Mouse (Mus musculus) liver, postnatal 0 days (tissue): ENCODE data around the gene Psmd5. TPM values are rescaled to one million over a fixed set of nuclear protein-coding genes. Genes with fewer than 3 reads are reported as not detected.

Source experiments
- ATAC-seq: fragments of 200-750 bp; cut with Nextera tagmentation; 2 replicates; pipeline ENCODE4 v1.8.0; 2017; ENCODE audit warnings: mild to moderate bottlenecking, moderate library complexity
- DNase-seq: peaks from one replicate; pipeline ENCODE4 v3.0.0-alpha.2; 2016
- H3K27ac ChIP-seq: fragments of 300-500 bp; sonication (generic); 2 replicates; pipeline ENCODE4 v1.5.1; 2014; ENCODE audit warnings: antibody characterized with exemption, moderate library complexity, mild to moderate bottlenecking, low read depth
- H3K27me3 ChIP-seq: fragments of 300-500 bp; sonication (generic); 2 replicates; pipeline ENCODE4 v1.6.1; 2014; ENCODE audit warnings: low read length, control low read depth, mixed read lengths; ENCODE audit not compliant: insufficient read depth
- H3K36me3 ChIP-seq: fragments of 300-500 bp; sonication (generic); replicated peaks from 2 replicates; pipeline ENCODE4 v1.6.1; 2014; ENCODE audit warnings: mild to moderate bottlenecking, control low read depth, low read length, moderate library complexity, mixed read lengths; ENCODE audit not compliant: insufficient read depth
- H3K4me1 ChIP-seq: fragments of 300-500 bp; sonication (generic); 2 replicates; pipeline ENCODE4 v1.6.1; 2014; ENCODE audit warnings: antibody characterized with exemption, mild to moderate bottlenecking, control low read depth; ENCODE audit not compliant: insufficient read depth
- H3K4me2 ChIP-seq: fragments of 300-500 bp; sonication (generic); 2 replicates; pipeline ENCODE4 v1.6.1; 2014; ENCODE audit warnings: low read depth, mild to moderate bottlenecking, low read length, moderate library complexity, mixed read lengths
- H3K4me3 ChIP-seq: fragments of 300-500 bp; sonication (generic); 2 replicates; pipeline ENCODE4 v1.5.1; 2014; ENCODE audit warnings: low read depth, low read length
- H3K9ac ChIP-seq: fragments of 300-500 bp; sonication (generic); replicated peaks from 2 replicates; pipeline ENCODE4 v1.6.1; 2014; ENCODE audit warnings: mild to moderate bottlenecking, moderate library complexity
- H3K9me3 ChIP-seq: fragments of 300-500 bp; sonication (generic); 2 replicates; pipeline ENCODE4 v1.6.1; 2016; ENCODE audit warnings: mild to moderate bottlenecking, control low read depth, low read length, mixed read lengths
- CTCF ChIP-seq: sonication (generic); IDR thresholded peaks from 2 replicates; pipeline ENCODE4 v1.5.1; 2016; ENCODE audit warnings: antibody characterized with exemption, low read depth
- EP300 ChIP-seq: IDR thresholded peaks from 2 replicates; pipeline ENCODE4 v1.6.1; 2016; ENCODE audit warnings: antibody characterized with exemption, low read depth, mild to moderate bottlenecking
- WGBS: fragments of 180-500 bp; shearing (Covaris S2); extraction: QIAGEN DNeasy Blood & Tissue Kit; methylation state at CpG from one replicate; pipeline ENCODE4 v1.1.7; 2014; ENCODE audit not compliant: insufficient replicate concordance; 5-methylcytosine and 5-hydroxymethylcytosine counted together
- polyA plus RNA-seq: library from polyadenylated mRNA; unstranded; fragments of >200 nt; fragmentation: Nextera tagmentation; extraction: Ambion mirVana; gene quantifications from 2 replicates; pipeline ENCODE4 v1.2.1, GENCODE M21; 2015

Psmd5 gene
- polyA plus RNA-seq, 1 experiment from 2014 or later: 37.3 TPM

DNA sequence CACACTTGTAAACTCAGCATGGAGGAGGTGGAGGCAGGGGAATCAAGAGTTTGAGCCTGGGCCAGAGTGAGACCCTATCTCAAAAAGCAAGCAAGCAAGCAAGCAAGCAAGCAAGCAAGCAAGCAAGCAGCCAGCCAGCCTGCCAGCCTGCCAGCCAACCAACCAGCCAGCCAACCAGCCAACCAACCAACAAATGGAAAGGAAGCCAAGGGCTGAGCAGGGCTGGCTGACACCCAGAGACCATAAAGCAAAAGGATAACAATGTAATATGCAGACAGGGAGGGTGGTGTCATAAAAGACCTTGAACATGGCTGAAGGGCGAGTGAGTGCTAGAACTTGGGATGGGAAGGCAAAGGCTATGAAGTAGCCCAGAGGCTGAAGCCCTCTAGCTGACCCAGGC is 25.6 kb upstream of the Psmd5 start:
- no peak overlapping the region for H3K9ac ChIP-seq
- H3K27ac ChIP-seq: no peak overlapping the region
- DNase-seq (no peak), ATAC-seq (no peak)
- H3K9me3 ChIP-seq: no peaks in the 10 kb centered on the region
- TF ChIP-seq CTCF (no peak), EP300 (no peak)
- no peak overlapping the region for H3K4me2 ChIP-seq
- 83% methylated on average over 1 of the region's 1 CpGs for WGBS
- H3K36me3 ChIP-seq: peaks cover 14% of the 10 kb centered on the region
- H3K27me3 ChIP-seq: no peaks in the 10 kb centered on the region
- no peak overlapping the region for H3K4me3 ChIP-seq
- peaks cover 14% of the 10 kb centered on the region for H3K4me1 ChIP-seq

DNA sequence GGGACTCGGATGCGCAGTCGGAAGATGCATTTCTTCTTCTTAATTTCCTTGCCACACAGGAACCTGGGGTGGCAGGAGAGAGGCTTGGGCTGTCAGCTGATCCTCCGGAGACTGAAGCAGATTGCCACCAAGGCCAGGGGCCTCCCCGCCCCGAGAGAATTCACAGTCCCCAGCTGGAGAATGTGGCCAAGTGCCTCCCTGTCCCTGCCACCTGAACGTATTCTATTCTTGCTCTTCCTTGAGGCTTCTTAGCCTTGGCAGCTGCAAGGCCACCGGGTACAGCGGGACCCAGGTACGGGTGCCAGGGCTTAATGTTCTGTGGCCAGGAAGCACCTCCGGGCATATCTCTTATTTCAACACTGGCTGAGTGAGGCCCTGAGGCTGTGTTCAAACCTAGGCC is 24.9 kb upstream of the Psmd5 start:
- no peak for DNase-seq
- no peak overlapping the region for H3K27ac ChIP-seq
- ATAC-seq: no peak
- peaks cover 14% of the 10 kb centered on the region for H3K36me3 ChIP-seq
- H3K4me1 ChIP-seq: peaks cover 13% of the 10 kb centered on the region
- WGBS: 89% methylated on average over 11 of the region's 11 CpGs
- no peak for TF ChIP-seq EP300
- no peak for TF ChIP-seq CTCF
- no peaks in the 10 kb centered on the region for H3K27me3 ChIP-seq
- no peak overlapping the region for H3K4me3 ChIP-seq
- H3K9ac ChIP-seq: no peak overlapping the region
- no peaks in the 10 kb centered on the region for H3K9me3 ChIP-seq
- H3K4me2 ChIP-seq: no peak overlapping the region

DNA sequence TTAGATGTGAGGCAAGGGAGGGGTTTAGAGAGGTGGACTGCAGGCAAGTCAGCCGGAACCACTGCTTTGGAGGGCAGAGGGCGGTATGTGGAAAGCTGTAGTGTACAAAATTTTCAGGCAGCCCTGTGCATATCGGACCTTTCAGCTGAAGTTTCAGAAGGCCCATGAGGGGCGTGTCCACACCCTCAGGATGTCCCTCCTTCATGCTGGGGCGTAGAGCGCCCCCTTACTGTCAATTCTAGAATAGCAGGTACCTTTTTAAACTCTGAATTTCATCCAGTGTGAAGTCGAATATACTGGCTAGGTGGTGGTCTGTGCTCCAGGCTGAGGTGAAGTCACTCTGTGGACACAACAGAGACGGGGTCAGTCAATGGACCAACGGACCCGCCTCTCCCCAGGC is 23.1 kb upstream of the Psmd5 start:
- H3K4me3 ChIP-seq: no peak overlapping the region
- DNase-seq: peak; percentile 59

DNA sequence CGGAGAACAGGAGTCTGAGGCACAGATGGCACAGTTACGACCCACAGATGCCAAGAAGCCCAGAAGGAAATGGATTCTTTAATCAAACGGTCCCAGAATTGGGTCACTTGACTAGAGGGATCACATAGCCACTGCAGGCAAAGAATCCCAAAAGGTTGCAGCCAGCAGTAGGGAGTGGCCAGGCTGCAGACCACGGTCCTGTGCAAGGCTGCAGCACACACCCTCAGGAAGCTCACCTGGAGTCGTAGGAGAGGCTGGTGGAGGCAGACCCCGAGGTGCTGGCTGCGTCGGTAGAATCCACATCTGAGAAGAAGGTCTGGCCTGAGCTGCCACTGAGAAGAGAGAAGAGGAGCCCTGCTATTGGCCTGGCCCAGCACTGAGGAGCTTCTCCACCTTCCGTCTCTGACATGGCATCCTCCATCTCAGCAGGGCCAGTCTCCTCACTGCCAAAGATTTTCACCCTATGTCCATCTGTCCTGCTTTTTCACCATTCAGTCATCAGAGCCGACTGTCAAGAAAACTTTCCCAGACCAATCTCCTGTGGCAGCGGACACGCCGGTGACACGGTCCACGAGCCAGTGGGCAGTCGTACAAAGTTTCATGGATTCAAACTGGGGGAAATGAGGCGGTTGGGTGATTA is 22.2 kb upstream of the Psmd5 start:
- no peaks in the 10 kb centered on the region for H3K4me1 ChIP-seq
- H3K36me3 ChIP-seq: peaks cover 9% of the 10 kb centered on the region
- no peak overlapping the region for H3K4me3 ChIP-seq
- no peaks in the 10 kb centered on the region for H3K9me3 ChIP-seq
- TF ChIP-seq EP300 (no peak), CTCF (no peak)
- ATAC-seq (no peak), DNase-seq (no peak)
- 80% methylated on average over 17 of the region's 17 CpGs for WGBS
- no peak overlapping the region for H3K9ac ChIP-seq
- no peak overlapping the region for H3K27ac ChIP-seq
- no peaks in the 10 kb centered on the region for H3K27me3 ChIP-seq
- no peak overlapping the region for H3K4me2 ChIP-seq

More for the DNA sequence above, 23.1 kb upstream of the Psmd5 start:
- no peaks in the 10 kb centered on the region for H3K27me3 ChIP-seq
- H3K36me3 ChIP-seq: peaks cover 11% of the 10 kb centered on the region
- no peaks in the 10 kb centered on the region for H3K4me1 ChIP-seq
- no peak overlapping the region for H3K27ac ChIP-seq
- 0 out of 2 replicates have a peak overlapping the region, but pooled peaks have one; percentile 30 for H3K9ac ChIP-seq
- H3K9me3 ChIP-seq: no peaks in the 10 kb centered on the region
- H3K4me2 ChIP-seq: no peak overlapping the region
- WGBS: 26% methylated on average over 10 of the region's 10 CpGs
- peak; percentile 78 for ATAC-seq
- TF ChIP-seq EP300 (no peak), CTCF (peak; percentile 85)

DNA sequence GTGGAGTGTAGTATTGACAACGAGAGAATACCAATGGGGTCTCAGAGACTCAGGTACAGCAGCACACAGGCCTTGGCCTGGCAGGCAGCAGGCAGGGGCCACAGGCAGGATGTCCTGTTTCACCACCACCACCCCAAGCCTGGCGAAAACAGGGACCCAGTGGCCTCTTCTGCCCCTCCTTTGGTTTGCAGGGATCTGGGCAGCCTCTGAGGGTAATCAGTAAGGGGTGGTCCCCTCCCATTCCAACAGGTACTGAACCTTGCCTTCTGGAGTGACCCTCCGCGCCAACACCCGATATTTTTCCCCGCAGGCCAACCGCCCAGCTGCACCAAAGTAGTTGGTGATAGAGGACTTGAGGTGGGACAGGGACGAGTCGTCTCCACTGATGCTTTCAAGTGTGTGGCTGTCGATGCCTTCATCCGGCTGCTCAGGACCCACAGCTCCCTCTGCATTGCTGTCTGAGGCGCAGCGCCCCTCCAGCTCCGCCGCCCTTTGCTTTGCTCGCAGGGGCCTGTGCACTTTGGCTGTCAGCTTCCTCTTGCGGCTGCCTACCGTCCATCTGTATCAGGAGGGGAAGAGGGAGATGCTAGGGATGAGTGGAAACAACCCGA is 20.8 kb upstream of the Psmd5 start:
- 79% methylated on average over 19 of the region's 19 CpGs for WGBS

DNA sequence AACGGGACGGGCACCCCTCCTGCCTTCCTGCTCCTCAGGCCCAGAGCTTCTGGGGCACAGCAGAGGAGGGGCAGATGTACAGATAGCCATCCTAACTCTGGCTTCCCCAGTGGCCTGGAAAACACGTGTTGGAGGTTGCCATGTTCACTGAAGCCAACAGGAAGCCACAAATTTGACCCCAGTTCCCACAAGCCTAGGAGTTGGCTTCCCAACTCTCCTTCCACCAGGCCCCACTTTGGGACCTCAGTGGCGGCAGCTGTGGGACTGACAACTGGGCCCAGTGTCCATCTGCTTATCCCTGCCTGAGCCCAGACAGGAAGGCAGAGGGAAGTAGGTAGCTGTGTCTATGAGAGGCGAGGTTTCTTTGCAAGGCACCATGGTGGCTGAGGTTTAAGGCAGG is 19.2 kb upstream of the Psmd5 start:
- no peak overlapping the region for H3K27ac ChIP-seq
- ATAC-seq (no peak), DNase-seq (no peak)
- no peak for TF ChIP-seq CTCF
- TF ChIP-seq EP300: no peak
- 49% methylated on average over 5 of the region's 5 CpGs for WGBS
- no peaks in the 10 kb centered on the region for H3K27me3 ChIP-seq
- peaks cover under 1% of the 10 kb centered on the region; the same call in 1 of the 2 replicates for H3K36me3 ChIP-seq
- no peak overlapping the region for H3K4me2 ChIP-seq
- no peaks in the 10 kb centered on the region for H3K4me1 ChIP-seq
- H3K9ac ChIP-seq: no peak overlapping the region
- H3K9me3 ChIP-seq: no peaks in the 10 kb centered on the region
- H3K4me3 ChIP-seq: no peak overlapping the region

More for the DNA sequence above, 20.8 kb upstream of the Psmd5 start:
- TF ChIP-seq EP300: no peak
- no peak for TF ChIP-seq CTCF
- Histone ChIP-seq H3K9ac (no peak overlapping the region), H3K4me2 (no peak overlapping the region), H3K36me3 (peaks cover 5% of the 10 kb centered on the region; the same call in 1 of the 2 replicates), H3K27ac (no peak overlapping the region), H3K4me1 (no peaks in the 10 kb centered on the region), H3K9me3 (no peaks in the 10 kb centered on the region), H3K27me3 (no peaks in the 10 kb centered on the region), H3K4me3 (no peak overlapping the region)
- ATAC-seq: no peak
- DNase-seq: no peak
